Mouse (Mus musculus): ENCODE measurements around the gene Map4k2.
"Not testable (repeated sequence)": the region's sequence is repeated elsewhere in the genome, so short reads cannot be mapped to it uniquely, and the experiment has no call there.

Gene Map4k2

GRCm38 (mm10) chr19:6340524-6341452 is at the start of gene Map4k2:
Map4k2 (plus strand) TSS chr19:6341135.
- peak; percentile 84 to 88 for DNase-seq (ENCODE audit: low spot score in 2 of 2)

DNA sequence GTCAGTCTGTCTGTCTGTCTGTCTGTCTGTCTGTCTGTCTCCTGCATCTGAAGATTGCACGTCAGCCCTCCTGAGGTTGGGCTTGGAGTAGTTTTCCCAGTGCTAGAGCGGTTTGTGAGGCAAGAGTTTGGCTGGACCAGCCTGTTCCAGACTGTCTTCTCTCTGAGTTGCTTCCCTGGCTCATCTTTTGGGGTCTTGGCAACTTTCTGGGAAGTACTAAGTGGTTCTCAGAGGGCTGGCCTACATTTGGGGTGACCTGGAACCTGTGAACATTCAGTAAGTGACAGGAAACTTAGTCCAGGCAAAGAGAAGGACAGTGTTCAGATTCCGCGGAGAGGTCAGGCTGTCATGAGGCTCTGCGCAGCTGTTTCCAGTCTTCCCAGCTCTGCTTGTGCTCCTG is 48.7 kb upstream of the Map4k2 start:
- no peak for DNase-seq (ENCODE audit: low spot score in 2 of 2)

DNA sequence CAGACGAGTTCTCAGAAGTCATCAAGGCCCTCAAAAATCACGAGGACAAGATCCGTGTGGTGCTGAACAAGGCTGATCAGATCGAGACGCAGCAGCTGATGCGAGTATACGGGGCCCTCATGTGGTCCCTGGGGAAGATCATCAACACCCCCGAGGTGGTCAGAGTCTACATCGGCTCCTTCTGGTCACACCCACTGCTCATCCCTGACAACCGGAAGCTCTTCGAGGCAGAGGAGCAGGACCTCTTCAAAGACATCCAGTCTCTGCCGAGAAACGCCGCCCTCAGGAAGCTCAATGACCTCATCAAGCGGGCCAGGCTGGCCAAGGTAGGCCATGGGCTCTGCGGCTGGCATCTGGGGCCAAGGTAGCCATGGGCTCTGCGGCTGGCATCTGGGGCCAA is 46.6 kb upstream of the Map4k2 start:
- no peak for DNase-seq (ENCODE audit: low spot score in 2 of 2)

DNA sequence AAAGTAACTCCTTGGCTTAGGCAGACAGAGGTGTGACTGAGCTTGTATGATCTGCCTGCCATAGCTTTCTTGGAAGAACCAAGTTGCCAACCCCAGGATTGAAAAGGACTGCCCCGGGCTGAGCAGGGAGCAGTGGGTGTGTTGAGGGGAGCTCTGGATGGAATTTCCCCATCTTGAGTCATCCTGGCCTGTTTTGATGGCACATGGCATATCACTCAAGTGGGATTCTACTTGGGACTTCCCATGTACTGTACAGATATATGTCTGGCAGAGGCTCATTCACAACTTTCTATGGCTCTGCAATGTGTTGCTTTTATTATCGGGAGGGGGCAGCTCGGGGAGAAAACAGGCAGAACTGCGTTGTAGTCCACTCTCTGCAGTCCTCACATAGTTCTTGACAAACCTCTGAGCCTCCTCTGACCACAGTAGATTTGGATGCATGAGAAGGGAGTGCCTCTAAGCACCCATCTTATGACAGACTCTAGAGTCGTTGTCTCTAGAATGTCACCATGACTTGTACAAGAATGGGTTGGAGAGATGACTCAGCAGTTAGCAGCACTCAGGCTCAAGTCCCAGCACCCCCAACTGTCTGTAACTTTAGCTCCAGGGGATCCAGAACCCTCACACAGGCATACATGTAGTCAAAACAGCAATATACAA is 44.3 kb upstream of the Map4k2 start:
- no peak for DNase-seq (ENCODE audit: low spot score in 2 of 2)

GRCm38 (mm10) chr19:6297641-6298040 is 43.3 kb upstream of the Map4k2 start:
- no peak for DNase-seq (ENCODE audit: low spot score in 2 of 2)

- DNase-seq (ENCODE audit: low spot score in 2 of 2) = no peak
Observed at GRCm38 (mm10) chr19:6299003-6299402, 41.9 kb upstream of the Map4k2 start.

DNA sequence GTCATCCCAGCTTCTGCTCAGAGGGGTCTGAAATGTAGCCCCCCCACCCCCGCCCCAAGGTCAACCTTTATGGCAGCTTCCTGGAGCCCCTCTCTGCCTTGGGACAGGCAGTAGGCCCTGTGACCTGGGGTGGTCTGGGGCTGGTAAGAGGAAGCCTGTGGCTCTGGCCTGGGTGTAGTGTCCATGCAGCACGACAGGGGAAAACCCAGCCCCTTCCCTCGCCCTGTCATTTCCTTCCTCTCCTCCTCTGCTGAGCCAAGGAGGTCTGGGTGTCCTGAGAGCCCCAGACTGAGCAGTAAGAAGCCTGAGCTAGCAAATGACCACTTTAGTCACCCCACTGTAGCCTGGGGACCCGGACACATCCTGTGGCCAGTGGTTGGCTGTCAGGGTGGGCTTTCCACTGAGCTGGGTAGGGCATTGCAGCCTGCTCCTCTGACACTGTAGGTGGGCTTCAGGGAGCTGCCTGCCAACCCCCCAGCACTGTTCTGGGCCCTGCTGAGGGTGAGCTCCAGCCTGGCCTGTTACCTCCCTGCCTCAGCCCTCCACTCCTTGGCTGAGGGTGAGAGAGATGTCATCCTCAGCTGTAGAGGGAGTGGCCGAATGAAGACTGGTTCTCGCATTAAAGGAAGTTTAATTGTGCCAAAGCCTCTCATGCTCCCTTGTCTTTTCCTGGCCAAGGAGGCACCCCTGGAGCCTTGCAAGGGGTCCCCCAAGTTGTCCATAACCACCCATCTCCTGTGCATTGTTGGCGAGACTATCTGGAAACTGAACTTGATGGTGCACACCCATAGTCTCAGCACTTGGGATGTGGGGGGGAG is 41.3 kb upstream of the Map4k2 start:
- no peak for DNase-seq (ENCODE audit: low spot score in 2 of 2)

- DNase-seq (ENCODE audit: low spot score in 2 of 2) = peak in 1 of 2 experiments; percentile 47
Observed at GRCm38 (mm10) chr19:6300402-6300841, 40.5 kb upstream of the Map4k2 start.

- no peak for DNase-seq (ENCODE audit: low spot score in 2 of 2)
Observed at GRCm38 (mm10) chr19:6302114-6302513, 38.8 kb upstream of the Map4k2 start.

GRCm38 (mm10) chr19:6302522-6302921 is 38.4 kb upstream of the Map4k2 start:
- DNase-seq (ENCODE audit: low spot score in 2 of 2) = no peak

DNA sequence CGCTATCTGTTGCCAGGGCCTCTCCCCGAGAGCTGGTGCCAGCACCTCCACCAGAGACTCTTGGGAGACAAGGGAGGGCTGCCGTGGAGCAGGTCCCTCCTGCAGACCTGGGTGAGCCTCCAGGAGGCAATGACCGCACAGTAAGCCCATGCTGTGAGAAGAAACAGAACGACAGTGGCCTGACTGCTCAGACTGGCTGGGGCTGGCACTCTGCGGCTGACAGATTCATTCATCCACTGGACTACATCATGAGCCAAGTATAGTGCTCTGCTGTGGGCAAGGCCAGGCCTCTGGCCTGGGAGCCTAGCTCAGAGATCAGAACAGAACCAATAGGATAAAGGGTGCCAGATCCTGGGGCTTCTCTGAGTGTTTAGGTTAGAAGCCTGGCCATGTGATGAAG is 37.1 kb upstream of the Map4k2 start:
- no peak for DNase-seq (ENCODE audit: low spot score in 2 of 2)

GRCm38 (mm10) chr19:6304787-6305516 is 36.0 kb upstream of the Map4k2 start:
- peak; percentile 87 to 95 for DNase-seq (ENCODE audit: low spot score in 2 of 2)

DNA sequence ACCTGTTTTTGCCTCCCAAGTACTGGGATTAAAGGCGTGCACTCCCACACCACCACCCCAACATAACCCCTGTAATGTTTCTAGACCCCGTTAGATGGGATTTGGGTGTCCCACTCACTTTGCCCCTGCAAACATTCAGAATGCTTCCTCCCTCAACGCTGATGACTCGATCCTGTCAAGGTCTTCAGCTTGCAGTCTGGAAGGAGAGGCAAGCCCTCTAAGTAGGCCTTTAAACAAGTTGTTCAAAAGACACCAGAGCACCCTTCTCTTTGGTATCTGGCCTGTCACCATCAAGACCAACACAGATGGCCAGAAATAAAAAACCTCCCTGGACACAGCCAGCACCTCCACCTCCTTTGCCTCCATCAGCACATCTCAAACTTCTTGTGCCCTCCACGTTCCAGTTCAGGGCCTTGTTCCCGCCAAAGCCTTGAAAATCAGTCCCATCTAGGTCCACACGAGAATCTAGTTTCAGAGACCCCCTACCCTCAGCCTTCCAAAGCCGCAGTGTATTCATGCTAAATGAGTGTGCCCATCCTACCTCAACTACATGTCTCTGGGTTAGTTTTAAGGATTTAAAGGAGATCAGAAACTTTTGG is 35.3 kb upstream of the Map4k2 start:
- no peak for DNase-seq (ENCODE audit: low spot score in 2 of 2)

- peak; percentile 75 to 83 for DNase-seq (ENCODE audit: low spot score in 2 of 2)
Observed at GRCm38 (mm10) chr19:6306137-6306551, 34.8 kb upstream of the Map4k2 start, which contains the start of gene Cdc42bpg. Cdc42bpg (plus strand) TSS chr19:6306456.

GRCm38 (mm10) chr19:6306586-6306985 is 34.3 kb upstream of the Map4k2 start:
- DNase-seq (ENCODE audit: low spot score in 2 of 2) = peak; percentile 60 to 82

GRCm38 (mm10) chr19:6307733-6308531 is 33.0 kb upstream of the Map4k2 start:
- no peak for DNase-seq (ENCODE audit: low spot score in 2 of 2)

- DNase-seq (ENCODE audit: low spot score in 2 of 2) = no peak
Observed at GRCm38 (mm10) chr19:6310181-6310580, 30.8 kb upstream of the Map4k2 start.

- not testable (repeated sequence) for DNase-seq (ENCODE audit: low spot score in 2 of 2)
Observed at GRCm38 (mm10) chr19:6311783-6312182, 29.2 kb upstream of the Map4k2 start.

GRCm38 (mm10) chr19:6313796-6314195 is 27.1 kb upstream of the Map4k2 start:
- DNase-seq (ENCODE audit: low spot score in 2 of 2) = no peak

GRCm38 (mm10) chr19:6314513-6314912 is 26.4 kb upstream of the Map4k2 start:
- DNase-seq (ENCODE audit: low spot score in 2 of 2) = no peak

All from spleen, postnatal 14 days (tissue).